Mouse (Mus musculus): ENCODE measurements around the gene Glyctk. TPM values are rescaled to one million over a fixed set of nuclear protein-coding genes. Genes with fewer than 3 reads are reported as not detected.
"Not testable (repeated sequence)": the region's sequence is repeated elsewhere in the genome, so short reads cannot be mapped to it uniquely, and the experiment has no call there.

The Glyctk gene
- polyA plus RNA-seq, 1 experiment from 2014 or later = 8.0 TPM

DNA sequence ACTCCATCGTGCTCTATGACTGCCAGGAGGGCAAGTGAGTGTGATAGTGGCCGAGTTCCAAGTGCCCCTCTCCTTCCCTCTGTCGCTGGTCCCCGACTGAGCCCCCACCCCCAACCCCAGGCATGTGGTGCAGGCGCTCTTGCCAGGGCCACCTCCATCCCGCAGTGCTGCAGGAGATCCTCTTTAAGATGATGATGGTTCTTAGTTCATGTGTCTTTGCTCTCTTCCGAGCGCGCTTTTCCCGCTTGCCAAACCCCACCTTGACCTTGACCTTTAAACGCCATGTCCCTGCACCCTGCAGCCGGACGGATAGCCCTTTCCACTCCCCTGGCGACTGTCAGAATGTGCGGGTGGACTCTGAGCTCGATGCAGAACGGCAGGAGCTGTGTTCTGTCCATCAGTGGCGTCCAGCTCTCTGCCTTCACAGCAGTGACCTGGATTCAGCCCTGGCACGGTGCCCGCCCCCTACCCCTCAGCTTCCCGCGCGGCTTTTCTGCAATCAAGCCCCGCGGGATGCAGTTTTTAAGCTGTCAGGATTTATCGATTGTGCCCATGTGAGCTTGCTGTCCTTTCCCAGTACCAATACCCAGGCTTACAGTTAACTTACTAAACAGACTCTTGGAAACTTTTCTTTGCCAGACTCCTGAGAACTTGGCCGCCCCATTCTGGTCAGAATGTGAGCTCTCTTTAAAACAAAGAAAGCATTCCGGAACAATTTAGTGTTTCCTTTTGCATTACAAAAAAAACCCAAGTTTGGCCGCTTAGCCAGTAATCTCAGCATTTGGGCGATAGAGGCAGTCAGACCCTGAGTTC, 13.6 kb upstream of the Glyctk start:
- DNase-seq (ENCODE audit: extremely low spot score, low spot score) = peak; percentile 56
- Histone ChIP-seq H3K9me3 (no peaks in the 10 kb centered on the region), H3K27me3 (ENCODE audit: poor library complexity, severe bottlenecking) (peaks cover 9% of the 10 kb centered on the region), H3K4me3 (peak overlapping the region; percentile 94), H3K27ac (peak overlapping the region; percentile 96), H3K4me1 (peaks cover 41% of the 10 kb centered on the region), H3K36me3 (replicated peaks) (peaks cover 32% of the 10 kb centered on the region)
- under 1% methylated on average over 30 of the region's 30 CpGs for WGBS

- no peaks in the 10 kb centered on the region for H3K9me3 ChIP-seq
- H3K27me3 ChIP-seq (ENCODE audit: poor library complexity, severe bottlenecking) = peaks cover 9% of the 10 kb centered on the region
- H3K4me1 ChIP-seq = peaks cover 42% of the 10 kb centered on the region
- peak; percentile 94 for DNase-seq (ENCODE audit: extremely low spot score, low spot score)
- H3K36me3 ChIP-seq (replicated peaks) = peaks cover 24% of the 10 kb centered on the region
- H3K27ac ChIP-seq = peak within 1 kb of the TSS; percentile 96
- WGBS = under 1% methylated on average over 81 of the region's 81 CpGs
- peak within 1 kb of the TSS; percentile 94 for H3K4me3 ChIP-seq
These were observed 12.8 kb upstream of the Glyctk start, which contains the start of gene Wdr82 for GRCm38 (mm10) chr9:106170556-106171345. TSS of gene Wdr82 (plus strand) at chr9:106170928.

- H3K4me3 ChIP-seq = peak overlapping the region; percentile 94; the same call in 1 of the 2 replicates
These were observed 12.0 kb upstream of the Glyctk start for GRCm38 (mm10) chr9:106169917-106170316.

DNA sequence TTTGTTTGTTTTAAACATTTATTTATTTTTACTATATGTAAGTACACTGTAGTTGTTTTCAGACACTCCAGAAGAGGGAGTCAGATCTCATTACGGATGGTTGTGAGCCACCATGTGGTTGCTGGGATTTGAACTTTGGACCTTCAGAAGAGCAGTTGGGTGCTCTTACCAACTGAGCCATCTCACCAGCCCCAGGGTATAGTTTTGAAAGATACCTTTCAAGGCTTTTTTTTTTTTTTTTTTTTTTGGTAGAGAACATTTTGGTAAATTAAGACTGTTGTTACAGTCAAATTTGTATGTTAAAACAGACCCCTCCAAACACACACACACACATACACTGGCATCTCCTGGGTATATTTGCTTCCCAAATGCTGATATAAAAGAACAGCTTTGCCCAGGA, 11.1 kb upstream of the Glyctk start:
- Histone ChIP-seq H3K36me3 (replicated peaks) (peaks cover 11% of the 10 kb centered on the region), H3K4me1 (peaks cover 30% of the 10 kb centered on the region)
- not testable (repeated sequence) for H3K4me3 ChIP-seq; H3K9me3 ChIP-seq; H3K27ac ChIP-seq; DNase-seq (ENCODE audit: extremely low spot score, low spot score); H3K27me3 ChIP-seq (ENCODE audit: poor library complexity, severe bottlenecking)
- 83% methylated on average over 1 of the region's 1 CpGs for WGBS

More at GRCm38 (mm10) chr9:106169917-106170316, 12.0 kb upstream of the Glyctk start:
- Histone ChIP-seq H3K27me3 (ENCODE audit: poor library complexity, severe bottlenecking) (peaks cover 9% of the 10 kb centered on the region), H3K4me1 (peaks cover 39% of the 10 kb centered on the region), H3K27ac (peak overlapping the region; percentile 96; the same call in 1 of the 2 replicates), H3K36me3 (replicated peaks) (peaks cover 18% of the 10 kb centered on the region), H3K9me3 (no peaks in the 10 kb centered on the region)
- 35% methylated on average over 6 of the region's 6 CpGs for WGBS
- DNase-seq (ENCODE audit: extremely low spot score, low spot score) = no peak

DNA sequence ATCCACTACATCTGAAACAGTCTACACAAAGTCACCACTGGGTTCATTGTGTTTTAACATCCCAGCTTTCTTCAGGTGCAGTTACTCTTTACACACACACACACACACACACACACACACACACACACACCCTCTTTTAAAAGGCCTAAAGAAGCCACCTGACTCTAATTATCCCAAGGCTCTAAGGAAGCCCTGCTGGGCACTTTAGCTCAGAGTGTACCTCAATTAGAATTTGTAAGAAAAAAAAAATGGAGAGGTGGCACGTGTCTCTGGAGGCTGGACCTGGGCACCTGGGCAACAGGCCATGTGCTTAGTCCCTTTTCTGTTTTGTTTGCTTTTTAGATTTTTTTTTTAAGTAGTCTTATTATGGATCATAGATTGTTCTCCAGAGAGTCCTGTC, 9.8 kb upstream of the Glyctk start:
- DNase-seq (ENCODE audit: extremely low spot score, low spot score) = no peak
- 30% methylated on average over 1 of the region's 1 CpGs for WGBS

DNA sequence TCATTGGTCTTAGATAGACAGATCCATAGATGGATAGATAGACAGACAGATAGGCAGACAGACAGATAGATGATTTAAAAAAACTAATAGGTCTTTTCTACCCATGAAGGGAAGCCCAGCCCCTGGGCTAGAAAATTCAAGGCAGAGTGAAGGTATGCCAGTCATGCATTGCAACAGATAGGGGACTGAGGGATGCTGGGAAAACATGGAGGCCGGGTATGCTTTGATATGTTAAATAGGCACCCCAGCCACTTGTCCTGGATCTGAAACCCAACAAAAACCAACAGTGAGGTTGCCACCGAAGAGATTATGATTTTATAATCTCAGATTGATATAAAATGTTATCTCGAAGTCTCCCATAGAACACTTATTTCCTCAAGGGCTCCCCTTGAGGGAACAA, 9.3 kb upstream of the Glyctk start:
- H3K9me3 ChIP-seq = no peaks in the 10 kb centered on the region
- no peak overlapping the region for H3K4me3 ChIP-seq
- H3K4me1 ChIP-seq = peaks cover 13% of the 10 kb centered on the region
- no peaks in the 10 kb centered on the region for H3K36me3 ChIP-seq (replicated peaks)
- no peak for DNase-seq (ENCODE audit: extremely low spot score, low spot score)
- peaks cover 9% of the 10 kb centered on the region for H3K27me3 ChIP-seq (ENCODE audit: poor library complexity, severe bottlenecking)
- 79% methylated on average over 3 of the region's 3 CpGs for WGBS
- H3K27ac ChIP-seq = no peak overlapping the region

More for the DNA sequence above, 9.8 kb upstream of the Glyctk start:
- H3K9me3 ChIP-seq = no peaks in the 10 kb centered on the region
- H3K27ac ChIP-seq = no peak overlapping the region
- no peak overlapping the region for H3K4me3 ChIP-seq
- H3K4me1 ChIP-seq = peaks cover 17% of the 10 kb centered on the region
- no peaks in the 10 kb centered on the region; the same call in 1 of the 2 replicates for H3K36me3 ChIP-seq (replicated peaks)
- H3K27me3 ChIP-seq (ENCODE audit: poor library complexity, severe bottlenecking) = peaks cover 9% of the 10 kb centered on the region

DNA sequence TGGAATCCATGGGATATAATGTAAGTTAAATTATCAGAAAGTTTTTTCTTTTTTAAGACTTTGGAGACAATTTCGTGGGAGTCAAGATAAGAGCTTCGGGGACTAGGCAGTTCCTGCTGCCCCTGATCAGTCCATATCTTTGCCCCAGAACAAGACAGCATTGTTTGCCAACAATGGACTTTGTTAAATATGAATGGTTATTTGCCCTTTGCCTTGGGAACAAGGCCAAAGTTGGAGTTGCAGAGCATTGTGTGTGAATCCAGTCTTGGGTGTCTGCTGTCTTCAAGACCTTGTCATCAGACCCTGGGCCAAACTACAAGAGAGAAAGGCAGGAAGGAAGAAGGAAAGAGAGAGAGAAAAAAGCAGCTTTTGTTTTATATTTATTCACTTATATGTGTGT, 8.8 kb upstream of the Glyctk start:
- WGBS = 90% methylated on average over 2 of the region's 2 CpGs
- no peak overlapping the region for H3K27ac ChIP-seq
- H3K9me3 ChIP-seq = no peaks in the 10 kb centered on the region

GRCm38 (mm10) chr9:106160426-106160825, 2.5 kb upstream of the Glyctk start:
- Histone ChIP-seq H3K36me3 (replicated peaks) (no peaks in the 10 kb centered on the region), H3K27ac (peak overlapping the region; percentile 97), H3K4me1 (peaks cover 33% of the 10 kb centered on the region), H3K9me3 (no peaks in the 10 kb centered on the region), H3K27me3 (ENCODE audit: poor library complexity, severe bottlenecking) (no peaks in the 10 kb centered on the region), H3K4me3 (peak overlapping the region; percentile 72)
- no peak for DNase-seq (ENCODE audit: extremely low spot score, low spot score)
- 52% methylated on average over 5 of the region's 5 CpGs for WGBS

More for the DNA sequence above, 8.8 kb upstream of the Glyctk start:
- Histone ChIP-seq H3K36me3 (replicated peaks) (no peaks in the 10 kb centered on the region), H3K27me3 (ENCODE audit: poor library complexity, severe bottlenecking) (peaks cover 9% of the 10 kb centered on the region), H3K4me1 (peaks cover 11% of the 10 kb centered on the region), H3K4me3 (no peak overlapping the region)
- no peak for DNase-seq (ENCODE audit: extremely low spot score, low spot score)

GRCm38 (mm10) chr9:106159784-106160301, 1.9 kb upstream of the Glyctk start:
- Histone ChIP-seq H3K27me3 (ENCODE audit: poor library complexity, severe bottlenecking) (no peaks in the 10 kb centered on the region), H3K4me1 (peaks cover 39% of the 10 kb centered on the region), H3K9me3 (no peaks in the 10 kb centered on the region), H3K4me3 (peak overlapping the region; percentile 72), H3K27ac (peak overlapping the region; percentile 97), H3K36me3 (replicated peaks) (peaks cover 4% of the 10 kb centered on the region)
- 3% methylated on average over 24 of the region's 24 CpGs for WGBS
- DNase-seq (ENCODE audit: extremely low spot score, low spot score) = peak; percentile 93

- H3K4me1 ChIP-seq = peaks cover 44% of the 10 kb centered on the region
- H3K4me3 ChIP-seq = peak overlapping the region; percentile 72
- WGBS = 85% methylated on average over 9 of the region's 9 CpGs
- peak overlapping the region; percentile 97; the same call in 1 of the 2 replicates for H3K27ac ChIP-seq
- H3K36me3 ChIP-seq (replicated peaks) = peaks cover 10% of the 10 kb centered on the region
- H3K27me3 ChIP-seq (ENCODE audit: poor library complexity, severe bottlenecking) = no peaks in the 10 kb centered on the region
- DNase-seq (ENCODE audit: extremely low spot score, low spot score) = no peak
- no peaks in the 10 kb centered on the region for H3K9me3 ChIP-seq
These were observed 1.3 kb upstream of the Glyctk start for GRCm38 (mm10) chr9:106159237-106159636.

DNA sequence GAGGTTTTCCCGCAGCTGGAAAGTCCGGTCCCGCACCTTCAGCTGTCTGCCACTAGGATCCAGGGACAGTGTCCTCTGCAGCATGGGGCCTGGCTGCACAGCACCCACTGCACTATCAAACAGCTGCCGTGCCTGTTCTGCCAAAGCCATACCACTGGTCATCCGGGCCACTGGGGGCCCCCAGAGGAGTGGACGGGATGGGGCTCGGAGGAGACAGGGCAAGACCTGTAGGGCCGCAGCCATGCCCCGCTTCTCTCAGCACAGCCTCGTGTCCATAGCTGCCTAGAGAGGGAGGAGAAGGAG, 364 bp downstream of the Glyctk start:
- Histone ChIP-seq H3K4me3 (no peak overlapping the region), H3K27me3 (ENCODE audit: poor library complexity, severe bottlenecking) (no peaks in the 10 kb centered on the region), H3K36me3 (replicated peaks) (peaks cover 27% of the 10 kb centered on the region), H3K9me3 (no peaks in the 10 kb centered on the region), H3K4me1 (peaks cover 44% of the 10 kb centered on the region), H3K27ac (0 out of 2 replicates have a peak overlapping the region, but pooled peaks have one; percentile 72)
- DNase-seq (ENCODE audit: extremely low spot score, low spot score) = no peak
- 87% methylated on average over 10 of the region's 10 CpGs for WGBS

GRCm38 (mm10) chr9:106156921-106157622, 866 bp downstream of the Glyctk start:
- Histone ChIP-seq H3K27ac (peak overlapping the region; percentile 72; the same call in 1 of the 2 replicates), H3K27me3 (ENCODE audit: poor library complexity, severe bottlenecking) (no peaks in the 10 kb centered on the region), H3K36me3 (replicated peaks) (peaks cover 32% of the 10 kb centered on the region), H3K9me3 (no peaks in the 10 kb centered on the region), H3K4me1 (peaks cover 47% of the 10 kb centered on the region), H3K4me3 (no peak overlapping the region)
- DNase-seq (ENCODE audit: extremely low spot score, low spot score) = no peak
- 82% methylated on average over 21 of the region's 21 CpGs for WGBS
